Mouse (Mus musculus): ENCODE results near the gene Gm884.
"Not testable (repeated sequence)": the region's sequence is repeated elsewhere in the genome, so short reads cannot be mapped to it uniquely, and the experiment has no call there.

The Gm884 gene

DNA sequence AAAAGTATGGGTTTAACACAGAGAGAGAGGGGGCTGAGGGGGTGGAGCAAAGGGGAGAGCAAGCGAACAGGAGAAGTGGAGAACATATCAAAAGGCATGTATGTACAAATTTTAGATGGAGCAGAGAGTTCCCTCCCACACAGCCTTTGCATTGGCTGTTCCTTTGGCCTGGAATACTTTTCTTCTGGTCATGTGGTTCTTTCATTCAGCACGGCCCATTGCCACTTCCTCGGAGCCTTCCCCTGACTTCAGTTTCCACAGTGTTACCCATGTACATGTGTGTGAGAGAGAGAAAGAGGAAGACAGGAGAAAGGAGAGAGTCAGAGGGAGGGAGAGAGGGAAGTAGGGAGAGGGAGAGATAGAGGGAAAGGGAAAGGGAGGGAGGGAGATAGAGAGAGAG is 14.5 kb upstream of the Gm884 start:
- DNase-seq (ENCODE audit: low spot score): no peak

DNA sequence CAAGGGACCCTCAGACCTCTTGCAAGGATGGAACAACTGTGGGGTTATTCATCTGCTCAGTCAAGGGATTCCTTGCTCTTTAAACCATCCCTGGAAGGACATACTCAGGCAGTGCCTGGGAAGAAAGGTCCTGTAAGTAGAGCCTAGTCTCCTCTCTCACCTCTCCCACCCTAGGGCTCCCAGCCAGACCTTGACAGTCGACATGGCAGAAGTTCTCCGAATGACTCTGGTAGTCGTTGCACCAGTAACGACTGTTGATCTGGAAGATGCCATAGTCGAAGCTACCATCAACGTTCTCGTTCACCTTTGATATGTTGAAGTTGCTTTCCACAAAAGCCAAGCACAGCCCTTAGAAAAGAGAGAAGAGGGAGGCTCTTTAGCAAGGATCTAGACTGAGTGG is 13.9 kb upstream of the Gm884 start:
- DNase-seq (ENCODE audit: low spot score): no peak

DNA sequence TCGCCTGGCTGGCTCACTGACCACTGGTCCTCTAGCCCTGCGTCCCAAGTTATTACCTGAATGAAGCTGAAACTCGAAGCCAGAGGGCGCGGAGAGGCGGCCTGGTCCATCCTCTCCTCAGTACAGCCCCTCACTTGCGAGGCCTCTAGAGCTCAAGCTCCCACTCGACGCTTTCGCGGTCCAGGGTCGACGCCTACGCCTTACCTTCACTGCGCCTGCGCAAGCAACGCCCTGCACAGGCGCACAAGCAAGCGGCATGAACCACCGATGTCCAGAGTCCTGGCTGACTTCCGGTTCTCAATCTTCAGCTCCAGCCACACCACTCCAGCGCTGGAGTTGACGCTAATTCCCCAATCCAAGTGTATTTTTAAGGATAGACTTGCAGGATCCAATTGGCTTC is 6.5 kb upstream of the Gm884 start:
- DNase-seq (ENCODE audit: low spot score): no peak

DNA sequence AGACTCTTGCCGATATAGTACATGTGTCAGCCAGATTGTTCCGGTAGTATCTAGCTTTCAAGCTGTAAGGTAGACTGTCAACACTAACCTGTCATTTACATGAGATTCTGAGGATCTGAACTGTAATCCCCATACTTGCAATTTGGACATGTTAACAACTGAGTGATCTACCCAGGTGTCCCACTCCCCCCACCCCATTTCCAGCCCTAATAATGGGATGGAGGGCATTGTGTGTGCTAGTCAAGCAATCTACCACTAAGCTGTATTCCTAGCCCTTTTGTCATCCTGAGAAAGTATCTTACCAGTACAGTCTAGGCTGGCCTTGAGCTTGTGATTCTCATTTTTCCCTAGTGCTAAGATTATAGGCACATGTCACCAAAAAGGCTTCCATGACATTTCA is 10.2 kb downstream of the Gm884 start:
- DNase-seq (ENCODE audit: low spot score): no peak

DNA sequence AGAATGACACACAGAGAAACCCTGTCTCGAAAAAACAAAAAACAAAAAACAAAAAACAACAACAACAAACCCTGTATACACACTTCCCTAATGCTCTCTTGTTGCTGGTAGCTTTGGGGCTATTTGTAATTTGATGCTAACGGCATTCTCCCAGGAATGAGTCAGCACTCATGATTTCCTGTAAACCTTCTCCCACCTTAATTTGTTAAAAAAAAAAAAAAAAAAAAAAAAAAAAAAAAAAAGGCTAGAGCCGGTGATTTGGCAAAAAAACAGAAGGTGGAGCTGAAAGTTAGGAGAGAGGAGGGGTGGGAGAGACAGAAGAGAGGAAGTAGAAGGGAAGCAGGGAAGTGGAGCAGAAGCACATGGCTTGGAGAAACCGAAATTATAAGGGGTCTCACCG is 14.3 kb downstream of the Gm884 start:
- no peak for DNase-seq (ENCODE audit: low spot score)

DNA sequence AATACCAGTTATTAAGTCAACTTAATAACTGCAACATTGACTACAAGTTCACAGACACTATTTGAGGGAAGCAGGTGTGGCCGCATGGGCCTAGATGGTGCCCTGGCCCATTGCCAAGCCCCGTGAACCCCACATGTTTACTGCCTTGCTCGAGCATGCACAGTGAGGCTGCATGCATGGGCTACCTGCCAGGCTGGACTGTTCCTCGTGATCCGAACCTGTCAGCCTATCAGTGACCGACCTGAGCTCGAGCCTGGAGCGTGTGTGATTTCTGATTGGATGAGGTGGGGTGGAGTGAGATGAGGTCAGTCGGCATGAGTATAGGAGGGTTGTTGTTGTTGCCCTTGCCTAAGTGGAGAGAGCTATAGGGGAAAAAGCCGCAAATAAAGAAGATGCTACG is 42.6 kb downstream of the Gm884 start:
- DNase-seq (ENCODE audit: low spot score): no peak

DNA sequence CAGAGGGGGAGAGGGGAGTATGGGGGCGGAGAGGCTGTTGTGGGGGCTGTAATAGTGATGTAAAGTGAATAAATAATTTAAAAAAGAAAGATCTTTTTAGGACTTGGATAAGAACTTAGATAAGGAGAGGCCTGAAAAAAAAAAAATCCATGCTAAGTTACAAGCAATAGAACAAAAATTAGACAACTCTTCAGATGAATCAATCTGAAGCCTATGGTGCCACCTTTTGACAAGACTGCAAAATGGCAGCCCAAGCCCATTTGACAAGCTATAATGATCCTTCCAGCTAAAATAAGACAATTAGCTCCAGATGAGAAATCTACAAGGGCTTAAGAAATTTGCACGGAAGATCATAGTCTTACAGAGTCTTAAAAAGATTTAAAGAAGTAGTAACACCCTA is 64.9 kb downstream of the Gm884 start:
- no peak for DNase-seq (ENCODE audit: low spot score)

DNA sequence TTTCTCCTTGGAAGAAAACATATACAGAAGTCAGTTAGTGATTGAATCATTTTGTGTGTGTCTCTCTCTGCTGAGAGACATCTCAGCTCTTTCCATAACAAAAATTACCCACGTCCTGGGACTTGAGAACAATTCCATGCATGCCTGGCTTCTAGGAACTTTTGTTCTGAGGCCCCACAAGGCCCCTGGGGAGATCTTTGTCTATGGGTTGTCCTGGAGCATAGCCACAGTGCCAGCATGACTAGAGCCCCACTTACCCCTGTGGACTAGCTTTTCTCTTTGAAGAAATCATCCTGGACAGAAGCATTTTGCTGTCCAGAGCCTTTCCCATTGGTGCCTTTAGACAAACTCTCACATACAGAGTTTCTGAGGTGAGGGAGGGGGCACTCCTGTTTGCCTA is 86.0 kb downstream of the Gm884 start:
- DNase-seq (ENCODE audit: low spot score): not testable (repeated sequence)

DNA sequence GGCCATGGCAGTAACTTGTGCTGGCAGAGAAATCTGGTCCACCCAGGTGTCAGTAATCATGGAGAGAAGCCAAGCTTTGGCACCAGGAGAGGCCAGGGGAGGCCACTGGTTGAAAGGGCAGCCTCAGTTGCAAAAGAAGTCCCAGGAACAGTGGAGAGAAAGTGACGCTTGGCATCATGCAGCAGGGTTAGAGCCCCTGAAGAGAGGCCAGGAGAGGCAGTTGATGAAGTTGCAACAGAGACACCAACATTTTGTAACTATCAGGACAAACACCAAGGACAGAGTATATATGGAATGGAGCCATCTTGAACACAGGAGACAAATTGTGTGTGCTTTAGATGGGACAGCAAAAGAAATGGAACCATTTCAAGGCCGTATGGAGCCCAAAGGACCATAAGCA is 108.8 kb downstream of the Gm884 start:
- DNase-seq (ENCODE audit: low spot score): no peak

DNA sequence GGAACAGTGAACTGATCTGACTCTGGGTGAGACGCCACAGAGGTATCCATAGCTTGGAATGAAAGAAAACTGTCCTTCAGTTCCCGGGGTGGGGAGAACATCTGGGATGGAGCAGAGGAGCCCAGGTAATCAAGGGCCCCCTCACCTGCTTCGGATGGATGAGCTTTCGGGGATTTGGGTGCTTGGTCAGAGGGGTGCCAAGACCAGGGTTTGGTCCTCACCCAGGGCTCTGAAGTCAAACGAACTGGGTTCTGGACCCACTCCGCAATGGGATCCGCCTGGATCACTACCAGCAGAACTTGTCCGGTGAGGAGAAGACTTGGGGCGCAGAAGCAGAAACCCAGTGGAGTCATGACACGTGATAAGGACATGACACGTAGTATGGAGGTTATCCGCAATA is 116.4 kb downstream of the Gm884 start, which contains the start of gene Lrrc37a:
TSS of gene Lrrc37a (minus strand) at position 101 of the 400 bp plus-strand sequence.
- DNase-seq (ENCODE audit: low spot score): no peak
